Mouse (Mus musculus) midbrain, embryonic 10.5 days (tissue): Measurements from ENCODE around the gene App. TPM values are rescaled to one million over a fixed set of nuclear protein-coding genes. Genes with fewer than 3 reads are reported as not detected.

Experiments
- DNase-seq: peaks from one replicate; pipeline ENCODE4 v3.0.0-alpha.2; 2017; ENCODE audit warnings: low spot score
- H3K27ac ChIP-seq: fragments of 300-500 bp; sonication (generic); replicated peaks from 2 replicates; pipeline ENCODE4 v1.5.1; 2016; ENCODE audit warnings: mild to moderate bottlenecking
- H3K27me3 ChIP-seq: fragments of 300-500 bp; sonication (generic); 2 replicates; pipeline ENCODE4 v1.6.1; 2016; ENCODE audit warnings: low read depth, mild to moderate bottlenecking; ENCODE audit not compliant: poor library complexity, severe bottlenecking
- H3K36me3 ChIP-seq: fragments of 300-500 bp; sonication (generic); 2 replicates; pipeline ENCODE4 v1.6.1; 2016; ENCODE audit warnings: mild to moderate bottlenecking, moderate library complexity
- H3K4me1 ChIP-seq: fragments of 300-500 bp; sonication (generic); 2 replicates; pipeline ENCODE4 v1.6.1; 2016
- H3K4me3 ChIP-seq: fragments of 300-500 bp; sonication (generic); 2 replicates; pipeline ENCODE4 v1.5.1; 2016; ENCODE audit warnings: mild to moderate bottlenecking, moderate library complexity
- H3K9me3 ChIP-seq: fragments of 300-500 bp; sonication (generic); replicated peaks from 2 replicates; pipeline ENCODE4 v1.6.1; 2016; ENCODE audit warnings: mild to moderate bottlenecking
- WGBS: fragments of 180-500 bp; shearing (Covaris S2); methylation state at CpG from one replicate; pipeline ENCODE4 v1.1.7; 2016; 5-methylcytosine and 5-hydroxymethylcytosine counted together
- polyA plus RNA-seq: library from polyadenylated mRNA; unstranded; fragments of >200 nt; fragmentation: Nextera tagmentation; extraction: Ambion mirVana; gene quantifications from 2 replicates; pipeline ENCODE4 v1.2.1, GENCODE M21; 2016

Gene App
- polyA plus RNA-seq, 1 experiment from 2014 or later, result 107 TPM

DNA sequence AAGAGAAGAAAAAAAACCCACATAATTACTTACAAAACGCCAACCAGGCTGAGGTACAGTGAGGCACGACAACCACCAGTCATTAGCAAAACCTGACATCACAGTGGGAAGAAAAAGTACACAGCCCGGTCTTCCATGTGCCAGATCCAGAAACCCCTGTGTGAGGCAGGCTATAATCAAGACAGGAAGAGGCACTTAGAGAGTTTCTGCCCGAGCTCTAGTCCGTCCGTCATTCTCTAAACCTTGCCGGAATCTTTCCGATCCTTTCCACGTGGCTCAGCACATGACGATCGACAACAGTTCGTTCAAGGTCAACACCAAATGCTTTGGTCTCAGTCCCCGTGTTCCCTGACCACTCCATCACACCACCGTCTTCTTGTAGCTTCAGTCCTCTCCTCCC lies 82.6 kb downstream of the App start:
- H3K27ac ChIP-seq, result no peak overlapping the region
- 0 out of 2 replicates have a peak, but pooled peaks cover 3% of the 10 kb centered on the region for H3K27me3 ChIP-seq
- no peaks in the 10 kb centered on the region for H3K9me3 ChIP-seq
- no peaks in the 10 kb centered on the region for H3K36me3 ChIP-seq
- no peak overlapping the region for H3K4me3 ChIP-seq
- 91% methylated on average over 14 of the region's 14 CpGs for WGBS
- no peak for DNase-seq
- H3K4me1 ChIP-seq, result peaks cover 68% of the 10 kb centered on the region

DNA sequence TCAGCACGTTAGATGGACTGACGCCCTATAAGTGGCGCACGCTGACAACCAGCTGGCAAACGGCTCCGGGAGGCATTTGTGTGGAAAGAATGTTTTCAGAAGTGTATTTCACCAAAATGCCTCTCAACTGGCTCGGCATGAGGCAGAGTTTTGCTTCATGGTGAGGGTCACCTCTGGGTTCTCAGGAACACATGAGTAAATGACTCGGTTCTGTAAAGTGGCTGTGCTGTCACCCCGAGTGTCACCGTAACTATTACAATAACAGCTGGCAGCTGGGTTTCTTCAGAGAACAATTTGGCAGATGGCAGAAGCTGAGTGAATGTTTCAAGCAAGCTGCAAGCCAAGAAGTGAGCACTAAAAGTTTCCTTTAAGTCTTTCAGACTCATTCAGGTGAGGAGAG lies 85.4 kb downstream of the App start:
- peaks cover 8% of the 10 kb centered on the region; the same call in 1 of the 2 replicates for H3K36me3 ChIP-seq
- no peak overlapping the region for H3K27ac ChIP-seq
- no peak for DNase-seq
- 0 out of 2 replicates have a peak, but pooled peaks cover 3% of the 10 kb centered on the region for H3K27me3 ChIP-seq
- no peak overlapping the region for H3K4me3 ChIP-seq
- H3K4me1 ChIP-seq, result peaks cover 46% of the 10 kb centered on the region
- WGBS, result 89% methylated on average over 10 of the region's 10 CpGs
- no peaks in the 10 kb centered on the region for H3K9me3 ChIP-seq

DNA sequence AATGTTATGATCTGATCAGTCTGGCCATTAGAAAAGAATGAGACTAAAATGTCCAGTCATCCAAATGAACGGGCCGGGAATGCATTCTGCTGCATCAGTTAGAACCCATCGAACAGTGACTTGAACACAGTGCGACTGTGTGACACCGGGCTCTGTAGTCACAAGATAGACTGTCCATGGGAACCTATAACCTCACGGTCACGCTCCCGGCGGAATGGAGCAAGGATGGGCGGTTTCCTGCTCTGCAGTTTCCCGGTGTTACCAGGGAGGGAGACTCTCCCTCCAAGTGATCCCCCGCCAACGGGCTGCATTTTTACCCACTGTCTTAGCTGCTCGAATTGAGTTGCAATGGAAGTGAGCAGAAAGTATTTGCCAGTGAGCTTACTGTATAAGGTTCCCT lies 87.3 kb downstream of the App start:
- Histone ChIP-seq H3K27me3 (0 out of 2 replicates have a peak, but pooled peaks cover 2% of the 10 kb centered on the region), H3K36me3 (peaks cover 25% of the 10 kb centered on the region), H3K4me3 (no peak overlapping the region), H3K9me3 (no peaks in the 10 kb centered on the region), H3K27ac (no peak overlapping the region), H3K4me1 (peaks cover 28% of the 10 kb centered on the region)
- 90% methylated on average over 14 of the region's 14 CpGs for WGBS
- DNase-seq, result no peak

DNA sequence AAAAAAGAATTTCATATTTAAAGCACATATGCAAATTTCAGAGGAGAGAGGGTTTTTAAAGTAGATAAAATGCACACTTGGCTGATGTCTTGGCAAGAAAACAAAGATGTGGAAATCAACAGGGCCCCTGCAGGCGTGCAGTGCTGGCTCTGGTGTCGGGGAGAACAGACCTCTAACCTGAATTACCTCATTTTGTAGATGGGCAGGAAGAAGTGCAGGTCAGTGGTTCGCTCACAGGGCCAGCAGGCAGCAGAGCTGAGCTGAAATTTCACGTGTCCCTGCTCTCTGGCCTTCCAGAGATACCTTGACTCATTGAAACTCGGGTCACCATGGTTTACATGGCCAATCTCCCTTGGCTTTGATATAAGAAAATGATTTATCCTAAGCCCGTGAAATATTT lies 87.7 kb downstream of the App start:
- DNase-seq, result no peak
- Histone ChIP-seq H3K4me3 (no peak overlapping the region), H3K27me3 (no peaks in the 10 kb centered on the region), H3K9me3 (no peaks in the 10 kb centered on the region), H3K4me1 (peaks cover 24% of the 10 kb centered on the region), H3K36me3 (peaks cover 27% of the 10 kb centered on the region), H3K27ac (no peak overlapping the region)
- WGBS, result 83% methylated on average over 6 of the region's 6 CpGs

DNA sequence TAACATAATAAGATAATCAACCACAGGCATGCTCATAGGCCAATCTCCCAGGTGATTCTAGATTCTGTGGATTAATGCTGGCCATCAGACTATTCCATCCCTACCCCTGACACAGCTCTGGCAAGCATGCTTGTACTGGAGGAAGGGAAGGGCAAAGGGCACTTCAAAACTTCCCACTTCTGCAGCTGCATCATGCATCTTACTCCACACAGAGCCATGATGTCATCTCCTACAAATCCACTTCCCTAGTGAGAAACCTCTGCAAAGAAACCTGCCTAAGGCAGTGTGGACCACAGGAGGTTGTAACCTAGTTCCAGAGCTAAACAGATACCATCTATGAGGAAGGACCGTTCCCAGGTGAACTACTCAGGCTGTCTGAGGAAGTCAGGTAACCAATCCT lies 89.4 kb downstream of the App start:
- Histone ChIP-seq H3K36me3 (peaks cover 42% of the 10 kb centered on the region), H3K27ac (no peak overlapping the region), H3K9me3 (no peaks in the 10 kb centered on the region), H3K4me1 (peaks cover 23% of the 10 kb centered on the region), H3K27me3 (no peaks in the 10 kb centered on the region), H3K4me3 (no peak overlapping the region)
- no peak for DNase-seq
- WGBS, result 93% methylated on average over 1 of the region's 1 CpGs

DNA sequence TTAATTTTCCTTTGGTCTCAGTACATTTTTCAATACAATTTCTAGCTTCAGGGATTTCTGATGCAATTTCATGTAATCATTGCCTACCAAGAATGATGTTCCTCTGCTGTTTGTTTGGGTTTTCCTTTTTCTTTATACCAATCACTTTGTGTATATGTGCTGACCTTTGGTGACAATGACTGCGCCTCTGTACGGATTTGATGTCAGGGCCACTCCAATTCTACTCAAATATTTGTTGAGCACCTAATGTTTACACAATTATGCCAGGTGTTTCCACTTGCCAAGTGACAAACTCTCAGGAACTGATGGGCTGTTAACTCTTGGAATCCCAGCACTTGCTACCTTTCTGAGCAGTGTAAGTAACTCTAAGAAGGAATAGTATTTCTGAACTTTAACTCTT lies 98.2 kb downstream of the App start:
- 90% methylated on average over 2 of the region's 2 CpGs for WGBS

DNA sequence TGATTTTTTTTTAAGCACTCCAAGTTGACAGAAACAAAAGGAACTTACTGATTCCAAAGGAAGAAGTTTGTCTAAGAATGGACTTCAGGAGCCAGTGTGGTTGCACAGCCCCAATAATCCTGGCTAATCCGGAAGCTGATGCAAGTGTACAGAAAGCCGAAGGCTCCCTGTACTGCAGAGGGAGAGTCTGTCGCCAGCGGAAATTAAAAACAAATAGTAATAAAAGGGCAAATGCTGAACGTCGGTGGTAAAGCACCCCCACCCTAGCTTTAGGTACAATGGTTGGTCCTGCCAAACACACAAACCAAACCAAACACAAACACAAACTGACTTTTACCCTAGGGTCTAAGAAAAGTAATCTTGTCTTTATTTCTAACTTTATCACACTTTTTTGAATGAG lies 98.7 kb downstream of the App start:
- Histone ChIP-seq H3K4me3 (no peak overlapping the region), H3K27me3 (no peaks in the 10 kb centered on the region), H3K36me3 (peaks cover 63% of the 10 kb centered on the region), H3K4me1 (peaks cover 3% of the 10 kb centered on the region; the same call in 1 of the 2 replicates), H3K9me3 (no peaks in the 10 kb centered on the region), H3K27ac (no peak overlapping the region)
- DNase-seq, result no peak
- 80% methylated on average over 6 of the region's 6 CpGs for WGBS

More for the DNA sequence above, 98.2 kb downstream of the App start:
- Histone ChIP-seq H3K9me3 (no peaks in the 10 kb centered on the region), H3K4me1 (no peaks in the 10 kb centered on the region), H3K36me3 (peaks cover 67% of the 10 kb centered on the region), H3K4me3 (no peak overlapping the region), H3K27me3 (no peaks in the 10 kb centered on the region), H3K27ac (no peak overlapping the region)
- no peak for DNase-seq

DNA sequence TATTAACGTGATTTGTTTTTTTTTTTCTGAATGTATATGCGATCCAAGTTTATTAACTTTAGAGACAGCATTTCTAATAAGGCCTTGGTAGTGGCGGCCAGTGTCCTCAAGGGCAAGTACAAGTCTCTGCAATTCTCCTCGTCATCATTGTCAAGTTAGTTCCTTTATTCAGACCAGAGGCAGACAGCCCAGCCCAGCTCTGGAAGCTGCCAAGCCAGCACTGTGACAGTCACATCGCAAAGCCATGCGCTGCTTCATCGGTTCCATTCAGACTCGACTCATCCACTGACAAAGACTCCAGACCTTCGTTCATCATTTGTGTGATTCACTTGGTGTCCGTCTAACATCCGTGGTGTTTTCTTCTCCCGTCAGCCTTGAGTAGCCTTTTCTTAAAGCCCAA lies 100.9 kb downstream of the App start:
- peaks cover 40% of the 10 kb centered on the region for H3K36me3 ChIP-seq
- H3K27ac ChIP-seq, result no peak overlapping the region
- H3K27me3 ChIP-seq, result no peaks in the 10 kb centered on the region
- peaks cover 3% of the 10 kb centered on the region; the same call in 1 of the 2 replicates for H3K4me1 ChIP-seq
- 71% methylated on average over 12 of the region's 12 CpGs for WGBS
- H3K4me3 ChIP-seq, result no peak overlapping the region
- no peak for DNase-seq
- no peaks in the 10 kb centered on the region for H3K9me3 ChIP-seq

DNA sequence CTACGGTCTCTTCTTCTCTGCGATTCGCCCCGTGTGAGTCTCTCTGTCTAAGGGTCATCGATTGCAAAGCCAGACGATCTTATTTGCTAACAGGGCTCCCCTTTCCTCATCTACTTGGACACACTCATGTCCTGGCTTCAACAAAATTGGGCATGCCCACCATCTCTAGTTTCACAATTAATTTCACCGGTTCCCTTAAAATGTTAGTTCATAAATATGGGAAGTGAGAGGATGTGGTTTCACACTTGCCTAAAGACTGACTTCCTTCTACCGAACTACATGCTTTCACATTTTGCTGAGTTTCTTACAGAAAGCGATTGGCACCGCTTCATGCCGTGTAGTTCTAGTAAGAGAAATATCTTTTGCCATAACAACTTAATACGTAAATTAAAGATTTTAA lies 101.8 kb downstream of the App start:
- Histone ChIP-seq H3K9me3 (no peaks in the 10 kb centered on the region), H3K36me3 (peaks cover 33% of the 10 kb centered on the region), H3K4me3 (no peak overlapping the region), H3K27me3 (no peaks in the 10 kb centered on the region), H3K27ac (no peak overlapping the region), H3K4me1 (peaks cover 3% of the 10 kb centered on the region; the same call in 1 of the 2 replicates)
- WGBS, result 93% methylated on average over 12 of the region's 12 CpGs
- no peak for DNase-seq

DNA sequence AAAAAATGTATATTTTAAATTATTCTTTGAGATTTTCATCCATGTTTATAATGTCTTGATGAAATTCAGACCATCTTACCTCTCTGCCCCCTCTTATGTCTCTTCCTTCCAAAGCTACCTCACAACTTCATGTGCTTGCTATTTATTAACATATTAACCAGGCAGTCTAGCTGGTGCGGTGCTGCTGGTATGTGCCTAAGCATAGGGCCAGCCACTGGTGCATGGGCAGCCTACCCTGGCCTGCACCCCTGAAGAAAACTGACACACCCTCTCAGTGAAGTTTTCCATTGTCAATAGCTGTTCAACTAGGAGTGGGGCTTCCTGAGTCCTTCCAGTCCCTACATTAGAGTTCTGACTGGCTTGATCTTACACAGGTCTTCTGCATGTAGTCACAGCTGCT lies 102.3 kb downstream of the App start:
- H3K36me3 ChIP-seq, result peaks cover 28% of the 10 kb centered on the region
- H3K27ac ChIP-seq, result no peak overlapping the region
- no peak for DNase-seq
- no peaks in the 10 kb centered on the region for H3K9me3 ChIP-seq
- H3K4me3 ChIP-seq, result no peak overlapping the region
- WGBS, result 100% methylated on average over 1 of the region's 1 CpGs
- H3K27me3 ChIP-seq, result no peaks in the 10 kb centered on the region
- peaks cover 3% of the 10 kb centered on the region; the same call in 1 of the 2 replicates for H3K4me1 ChIP-seq

DNA sequence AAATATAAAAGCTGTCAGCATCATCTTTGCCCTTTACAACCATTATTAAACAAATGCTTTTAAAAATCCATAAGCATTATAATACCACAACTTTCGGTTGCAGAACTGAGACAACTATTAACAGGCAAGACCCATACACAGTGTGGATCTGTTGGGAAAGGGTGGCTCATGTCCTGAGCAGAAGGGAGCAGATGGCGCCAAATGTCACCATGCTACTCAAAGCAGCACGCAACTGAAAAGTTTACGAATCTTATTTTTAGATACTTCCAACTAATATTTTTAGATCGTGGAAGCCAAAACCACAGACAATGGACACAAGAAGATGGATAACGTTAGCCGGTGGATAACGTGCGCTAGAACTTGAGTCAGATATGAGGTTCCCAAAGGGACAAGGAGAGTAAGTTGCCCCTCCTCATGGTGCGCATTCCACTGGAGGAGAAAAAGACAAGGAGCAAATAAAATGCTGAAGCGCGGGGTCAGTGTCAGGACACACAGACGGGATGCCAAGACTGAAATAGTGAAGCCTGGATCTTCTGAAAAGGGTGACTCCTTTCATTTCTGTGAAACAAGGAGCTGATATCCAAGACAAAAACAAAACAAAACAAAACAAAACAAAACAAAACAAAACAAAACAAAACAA lies 106.2 kb downstream of the App start:
- Histone ChIP-seq H3K36me3 (peaks cover 15% of the 10 kb centered on the region), H3K9me3 (no peaks in the 10 kb centered on the region), H3K27ac (no peak overlapping the region), H3K4me3 (no peak overlapping the region), H3K4me1 (peaks cover 3% of the 10 kb centered on the region; the same call in 1 of the 2 replicates), H3K27me3 (no peaks in the 10 kb centered on the region)
- DNase-seq, result no peak
- 96% methylated on average over 13 of the region's 13 CpGs for WGBS

DNA sequence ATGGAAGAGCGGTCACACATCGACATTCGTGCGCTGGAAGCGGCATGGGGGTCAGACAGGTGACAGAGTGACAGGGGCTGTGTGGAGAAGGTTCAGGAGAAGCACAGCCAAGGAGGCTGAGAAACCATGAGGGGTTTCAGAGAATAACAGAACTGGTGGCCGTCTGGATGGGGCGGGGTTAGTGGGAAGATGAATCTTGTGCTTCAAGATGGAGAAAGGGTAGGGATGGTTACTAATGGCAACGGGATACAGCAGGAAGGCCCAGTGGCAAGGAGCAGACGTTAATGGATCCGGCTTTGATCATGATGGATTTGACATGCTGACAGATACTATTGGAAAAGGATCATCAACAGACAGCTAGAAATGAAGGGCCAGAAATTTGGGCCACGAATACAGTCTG lies 107.3 kb downstream of the App start:
- 92% methylated on average over 11 of the region's 11 CpGs for WGBS
- Histone ChIP-seq H3K27me3 (no peaks in the 10 kb centered on the region), H3K27ac (no peak overlapping the region), H3K9me3 (no peaks in the 10 kb centered on the region; the same call in 1 of the 2 replicates), H3K4me1 (peaks cover 3% of the 10 kb centered on the region; the same call in 1 of the 2 replicates), H3K4me3 (no peak overlapping the region), H3K36me3 (peaks cover 17% of the 10 kb centered on the region)
- DNase-seq, result no peak

DNA sequence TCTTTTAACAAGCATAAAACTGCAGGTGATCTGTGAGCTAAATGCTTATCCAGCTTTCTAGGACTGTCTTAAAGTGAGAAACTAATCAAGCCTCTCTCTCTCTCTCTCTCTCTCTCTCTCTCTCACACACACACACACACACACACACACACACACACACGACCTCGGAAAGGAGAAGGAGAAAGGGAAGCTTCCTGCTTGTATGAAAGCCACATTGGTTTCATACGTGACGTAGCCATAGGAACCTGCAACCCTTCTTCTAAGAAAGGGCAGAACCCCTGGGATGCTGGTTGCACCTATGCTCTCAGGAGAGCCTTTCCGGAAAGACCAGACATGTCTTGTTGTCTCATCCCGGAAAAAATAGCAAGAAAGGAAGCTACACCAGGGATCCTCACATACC lies 108.8 kb downstream of the App start:
- 84% methylated on average over 5 of the region's 6 CpGs for WGBS
- Histone ChIP-seq H3K27ac (no peak overlapping the region), H3K9me3 (no peaks in the 10 kb centered on the region; the same call in 1 of the 2 replicates), H3K36me3 (peaks cover 21% of the 10 kb centered on the region), H3K27me3 (no peaks in the 10 kb centered on the region), H3K4me1 (no peaks in the 10 kb centered on the region), H3K4me3 (no peak overlapping the region)
- DNase-seq, result no peak
